Mouse (Mus musculus): ENCODE results near the gene Fbxo5.

GRCm38 (mm10) chr10:5823291-5823739 is 17.9 kb upstream of the Fbxo5 start:
- TF ChIP-seq CTCF (IDR thresholded peaks at IDR 0.05; ENCODE audit: insufficient read depth, low read depth, low read length) (no peak), POLR2A (IDR thresholded peaks at IDR 0.05; ENCODE audit: insufficient read depth, low read depth, low read length) (no peak)

All from olfactory bulb, adult 2 months (tissue).